Mouse (Mus musculus) heart, postnatal 0 days (tissue): Measurements from ENCODE around the gene Rhbdl1. TPM values are rescaled to one million over a fixed set of nuclear protein-coding genes. Genes with fewer than 3 reads are reported as not detected.

Experiments
- ATAC-seq: fragments of 200-750 bp; cut with Nextera tagmentation; 2 replicates; pipeline ENCODE4 v1.8.0; 2017; ENCODE audit warnings: low read depth, moderate number of reproducible peaks, moderate library complexity; ENCODE audit not compliant: insufficient read depth
- DNase-seq: peaks from one replicate; pipeline ENCODE4 v3.0.0-alpha.2; 2016; ENCODE audit warnings: low spot score
- H3K27ac ChIP-seq: fragments of 300-500 bp; sonication (generic); 2 replicates; pipeline ENCODE4 v1.5.1; 2014; ENCODE audit warnings: low read depth, mild to moderate bottlenecking
- H3K27me3 ChIP-seq: fragments of 300-500 bp; sonication (generic); 2 replicates; pipeline ENCODE4 v1.6.1; 2014; ENCODE audit warnings: low read length, mixed read lengths; ENCODE audit not compliant: control insufficient read depth, insufficient read depth
- H3K36me3 ChIP-seq: fragments of 300-500 bp; sonication (generic); replicated peaks from 2 replicates; pipeline ENCODE4 v1.6.1; 2014; ENCODE audit warnings: low read length, mixed read lengths; ENCODE audit not compliant: control insufficient read depth, insufficient read depth
- H3K4me1 ChIP-seq: fragments of 300-500 bp; sonication (generic); 2 replicates; pipeline ENCODE4 v1.6.1; 2014; ENCODE audit warnings: antibody characterized with exemption; ENCODE audit not compliant: control insufficient read depth, insufficient read depth
- H3K4me2 ChIP-seq: fragments of 300-500 bp; sonication (generic); 2 replicates; pipeline ENCODE4 v1.6.1; 2014; ENCODE audit warnings: low read depth, mild to moderate bottlenecking, low read length, moderate library complexity
- H3K4me3 ChIP-seq: fragments of 300-500 bp; sonication (generic); 2 replicates; pipeline ENCODE4 v1.5.1; 2014; ENCODE audit warnings: low read depth, low read length
- H3K9ac ChIP-seq: fragments of 300-500 bp; sonication (generic); replicated peaks from 2 replicates; pipeline ENCODE4 v1.6.1; 2014; ENCODE audit warnings: low read depth, low read length, mixed read lengths
- H3K9me3 ChIP-seq: fragments of 300-500 bp; sonication (generic); replicated peaks from 2 replicates; pipeline ENCODE4 v1.6.1; 2016; ENCODE audit warnings: low read length; ENCODE audit not compliant: control insufficient read depth
- CTCF ChIP-seq: IDR thresholded peaks from 2 replicates; pipeline ENCODE4 v1.5.1; 2016; ENCODE audit warnings: antibody characterized with exemption, control low read depth, low read depth
- EP300 ChIP-seq: IDR thresholded peaks from 2 replicates; pipeline ENCODE4 v1.6.1; 2016; ENCODE audit warnings: antibody characterized with exemption, low read depth
- WGBS: fragments of 180-500 bp; shearing (Covaris S2); extraction: QIAGEN DNeasy Blood & Tissue Kit; methylation state at CpG from one replicate; pipeline ENCODE4 v1.1.7; 2014; 5-methylcytosine and 5-hydroxymethylcytosine counted together
- polyA plus RNA-seq: library from polyadenylated mRNA; unstranded; fragments of >200 nt; fragmentation: Nextera tagmentation; extraction: Ambion mirVana; gene quantifications from 2 replicates; pipeline ENCODE4 v1.2.1, GENCODE M21; 2015
- total RNA-seq: library from RNA; depleted of rRNA; stranded (reverse); fragments of >200 nt; gene quantifications from 2 replicates; pipeline ENCODE4 v1.2.3, GENCODE M21; 2014; ENCODE audit warnings: low replicate concordance

Rhbdl1 gene
- total and polyA plus RNA-seq, 2 experiments from 2014 or later: 2.2 to 2.3 TPM

DNA sequence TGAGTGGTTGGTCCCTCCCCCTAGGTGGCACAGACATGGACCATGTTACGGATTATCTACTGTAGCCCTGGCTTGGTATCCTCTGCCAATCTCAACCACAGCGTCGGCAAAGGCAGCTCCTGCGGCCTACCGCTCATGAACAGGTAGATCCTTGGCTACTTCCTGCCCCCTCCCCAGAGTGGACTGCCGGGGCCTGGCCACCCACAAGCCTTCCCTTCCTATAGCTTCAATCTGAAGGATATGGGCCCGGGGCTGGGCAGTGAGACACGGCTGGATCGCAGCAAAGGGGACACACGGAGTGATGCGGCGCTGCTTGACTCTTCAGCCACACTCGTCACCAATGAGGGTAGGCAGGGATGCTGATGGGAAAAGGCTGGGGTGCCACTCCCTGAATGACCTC lies 10.1 kb downstream of the Rhbdl1 start:
- Histone ChIP-seq H3K27ac (no peak overlapping the region), H3K9me3 (no peaks in the 10 kb centered on the region), H3K4me2 (no peak overlapping the region), H3K27me3 (no peaks in the 10 kb centered on the region; the same call in 1 of the 2 replicates), H3K9ac (no peak overlapping the region), H3K36me3 (peaks cover 33% of the 10 kb centered on the region), H3K4me3 (no peak overlapping the region), H3K4me1 (peaks cover 35% of the 10 kb centered on the region)
- TF ChIP-seq CTCF: no peak
- no peak for TF ChIP-seq EP300
- DNase-seq: no peak
- no peak for ATAC-seq
- WGBS: 85% methylated on average over 13 of the region's 13 CpGs

DNA sequence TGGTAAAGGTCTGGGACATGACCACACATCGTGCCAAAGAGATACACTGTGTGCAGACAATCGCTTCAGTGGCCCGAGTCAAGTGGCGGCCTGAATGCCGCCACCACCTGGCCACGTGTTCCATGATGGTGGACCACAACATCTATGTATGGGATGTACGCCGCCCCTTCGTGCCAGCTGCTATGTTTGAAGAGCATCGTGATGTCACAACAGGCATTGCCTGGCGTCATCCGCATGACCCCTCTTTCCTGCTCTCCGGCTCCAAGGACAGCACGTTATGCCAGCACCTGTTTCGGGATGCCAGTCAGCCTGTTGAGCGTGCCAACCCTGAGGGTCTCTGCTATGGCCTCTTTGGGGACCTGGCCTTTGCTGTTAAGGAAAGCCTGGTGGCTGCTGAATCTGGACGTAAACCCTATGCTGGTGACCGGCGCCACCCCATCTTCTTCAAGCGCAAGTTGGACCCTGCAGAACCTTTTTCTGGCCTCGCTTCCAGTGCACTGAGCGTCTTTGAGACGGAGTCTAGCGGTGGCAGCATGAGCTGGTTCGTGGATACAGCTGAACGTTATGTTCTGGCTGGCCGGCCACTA lies 11.0 kb downstream of the Rhbdl1 start:
- no peak overlapping the region for H3K4me2 ChIP-seq
- H3K4me1 ChIP-seq: peaks cover 26% of the 10 kb centered on the region
- peaks cover 3% of the 10 kb centered on the region; the same call in 1 of the 2 replicates for H3K27me3 ChIP-seq
- no peak for TF ChIP-seq CTCF
- no peak for TF ChIP-seq EP300
- DNase-seq (no peak), ATAC-seq (no peak)
- H3K27ac ChIP-seq: no peak overlapping the region
- H3K9ac ChIP-seq: no peak overlapping the region
- 92% methylated on average over 27 of the region's 27 CpGs for WGBS
- peaks cover 27% of the 10 kb centered on the region for H3K36me3 ChIP-seq
- H3K9me3 ChIP-seq: no peaks in the 10 kb centered on the region
- H3K4me3 ChIP-seq: no peak overlapping the region

DNA sequence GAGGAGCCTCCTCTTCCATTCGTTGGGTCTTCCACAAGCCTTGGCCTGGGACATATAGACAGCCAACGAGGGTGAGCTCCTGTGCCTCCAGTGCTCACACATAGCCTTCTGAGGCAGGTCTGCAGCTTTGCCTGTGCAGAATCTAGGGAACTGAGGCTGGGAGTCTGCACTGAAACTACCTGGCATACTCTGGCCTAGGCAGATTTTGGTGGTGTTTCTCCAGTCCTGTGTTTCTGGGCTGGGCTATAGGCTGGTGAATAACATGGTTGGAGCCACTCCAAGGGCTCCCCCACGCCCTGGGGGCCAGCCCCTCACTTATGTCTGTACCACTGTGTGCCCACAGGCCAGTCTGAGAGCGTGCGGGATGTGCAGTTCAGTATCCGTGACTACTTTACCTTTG lies 11.8 kb downstream of the Rhbdl1 start:
- Histone ChIP-seq H3K4me1 (peaks cover 23% of the 10 kb centered on the region), H3K9me3 (no peaks in the 10 kb centered on the region), H3K27me3 (peaks cover 8% of the 10 kb centered on the region), H3K36me3 (peaks cover 20% of the 10 kb centered on the region), H3K27ac (no peak overlapping the region), H3K4me2 (no peak overlapping the region), H3K4me3 (no peak overlapping the region), H3K9ac (no peak overlapping the region)
- WGBS: 88% methylated on average over 6 of the region's 6 CpGs
- TF ChIP-seq CTCF (no peak), EP300 (no peak)
- ATAC-seq (no peak), DNase-seq (no peak)

DNA sequence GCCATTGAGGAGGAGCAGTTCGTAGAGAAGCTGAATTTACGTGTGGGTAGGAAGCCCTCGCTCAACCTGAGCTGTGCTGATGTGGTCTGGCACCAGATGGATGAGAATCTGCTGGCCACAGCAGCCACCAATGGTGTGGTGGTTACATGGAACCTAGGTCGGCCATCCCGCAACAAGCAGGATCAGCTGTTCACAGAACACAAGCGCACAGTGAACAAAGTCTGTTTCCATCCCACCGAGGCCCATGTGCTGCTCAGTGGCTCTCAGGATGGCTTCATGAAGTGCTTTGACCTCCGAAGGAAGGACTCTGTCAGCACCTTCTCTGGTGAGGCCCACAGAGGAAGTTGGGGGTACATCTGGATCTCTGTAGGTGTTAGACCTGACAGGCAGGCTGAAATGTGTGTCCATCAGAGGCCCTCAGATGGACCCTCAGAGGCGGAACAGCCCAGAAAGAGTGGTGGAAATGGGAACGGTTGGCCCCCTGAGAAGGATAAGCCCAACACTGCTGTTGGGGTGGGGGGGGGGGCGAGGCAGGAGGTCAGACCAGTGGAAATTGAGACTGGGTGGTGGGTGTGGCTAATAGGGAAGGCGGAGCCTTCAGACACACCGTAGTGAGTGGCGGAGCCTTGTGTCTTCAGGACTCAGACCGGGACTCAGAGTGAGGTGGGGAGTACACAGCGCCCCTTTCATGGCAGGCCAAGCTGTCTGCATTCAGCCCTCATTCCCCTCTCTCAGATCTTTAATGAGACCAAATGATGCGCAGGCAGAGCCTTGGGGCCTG lies 12.5 kb downstream of the Rhbdl1 start:
- Histone ChIP-seq H3K9me3 (no peaks in the 10 kb centered on the region), H3K4me1 (peaks cover 20% of the 10 kb centered on the region), H3K27me3 (peaks cover 16% of the 10 kb centered on the region), H3K4me2 (peak overlapping the region; percentile 77), H3K27ac (no peak overlapping the region), H3K9ac (no peak overlapping the region), H3K36me3 (peaks cover 17% of the 10 kb centered on the region), H3K4me3 (peak overlapping the region; percentile 69; the same call in 1 of the 2 replicates)
- ATAC-seq: no peak
- WGBS: 67% methylated on average over 17 of the region's 17 CpGs
- no peak for DNase-seq
- no peak for TF ChIP-seq CTCF
- no peak for TF ChIP-seq EP300

DNA sequence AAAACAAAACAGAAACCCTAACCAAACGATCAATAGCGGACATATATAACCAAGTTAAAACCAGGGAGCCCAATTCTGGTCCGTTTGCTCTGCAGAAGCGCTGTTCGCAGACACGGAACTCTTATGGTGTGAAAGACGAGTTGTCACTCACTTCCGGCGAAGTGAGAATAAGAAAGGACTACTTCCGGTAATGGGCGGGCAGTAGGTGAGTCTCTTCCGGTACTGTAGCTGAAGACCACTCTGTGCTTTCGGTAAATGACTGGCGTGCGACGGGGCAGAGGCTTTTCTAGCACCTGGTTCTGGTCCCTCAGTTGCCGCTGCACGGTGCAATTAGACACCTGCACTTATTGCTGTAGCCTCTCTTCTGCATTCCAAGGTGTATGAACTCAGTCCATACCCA lies 13.6 kb downstream of the Rhbdl1 start, which contains the start of gene Wdr24:
Gene Wdr24, plus strand, starts transcription at position 176 of the 400 bp plus-strand sequence.
- no peak for TF ChIP-seq EP300
- no peak for TF ChIP-seq CTCF
- WGBS: under 1% methylated on average over 18 of the region's 18 CpGs
- Histone ChIP-seq H3K36me3 (peaks cover 17% of the 10 kb centered on the region), H3K9ac (peak within 1 kb of the TSS; percentile 59), H3K4me3 (peak within 1 kb of the TSS; percentile 69), H3K27me3 (peaks cover 25% of the 10 kb centered on the region), H3K4me1 (peaks cover 13% of the 10 kb centered on the region), H3K4me2 (peak within 1 kb of the TSS; percentile 77), H3K9me3 (no peaks in the 10 kb centered on the region), H3K27ac (peak within 1 kb of the TSS; percentile 30; the same call in 1 of the 2 replicates)
- DNase-seq (peak; percentile 89), ATAC-seq (peak; percentile 80)
